Mouse (Mus musculus) small intestine, adult 2 months (tissue): ENCODE measurements around the gene Nktr.

Source experiments
- CTCF ChIP-seq: fragments of 200-500 bp; IDR thresholded peaks from 2 replicates; pipeline ENCODE4 v1.5.1; 2012; ENCODE audit warnings: low read depth, mild to moderate bottlenecking, control low read depth, inconsistent platforms, low read length, moderate library complexity, mixed read lengths; ENCODE audit not compliant: insufficient replicate concordance, insufficient read length; ENCODE audit errors: extremely low read depth
- POLR2A ChIP-seq: fragments of 200-500 bp; IDR thresholded peaks from 2 replicates; pipeline ENCODE4 v1.6.1; 2012; ENCODE audit warnings: low read depth, mild to moderate bottlenecking, control low read depth, inconsistent platforms, low read length, moderate library complexity

- no peak for TF ChIP-seq CTCF
- no peak for TF ChIP-seq POLR2A
These were observed 38.5 kb downstream of the Nktr start for GRCm38 (mm10) chr9:121757432-121757831.
